Mouse (Mus musculus): ENCODE data around the gene Cblb. TPM values are rescaled to one million over a fixed set of nuclear protein-coding genes. Genes with fewer than 3 reads are reported as not detected.

The Cblb gene
- total RNA-seq, 2 experiments from 2014 or later, result 10.2 to 19.9 TPM

- no peak for ATAC-seq (replicated peaks; ENCODE audit: low FRiP score, low TSS enrichment, poor library complexity, severe bottlenecking)
These were observed 3.3 kb downstream of the Cblb start for GRCm38 (mm10) chr16:52034356-52034755.

- no peak for ATAC-seq (replicated peaks; ENCODE audit: low FRiP score, low TSS enrichment, poor library complexity, severe bottlenecking)
These were observed 5.3 kb downstream of the Cblb start for GRCm38 (mm10) chr16:52036295-52036694.

- ATAC-seq (replicated peaks; ENCODE audit: low FRiP score, low TSS enrichment, poor library complexity, severe bottlenecking), result no peak
These were observed 7.3 kb downstream of the Cblb start for GRCm38 (mm10) chr16:52038283-52038682.

GRCm38 (mm10) chr16:52038821-52039220 is 7.8 kb downstream of the Cblb start:
- no peak for ATAC-seq (replicated peaks; ENCODE audit: low FRiP score, low TSS enrichment, poor library complexity, severe bottlenecking)

GRCm38 (mm10) chr16:52040937-52041336 is 9.9 kb downstream of the Cblb start:
- no peak for ATAC-seq (replicated peaks; ENCODE audit: low FRiP score, low TSS enrichment, poor library complexity, severe bottlenecking)

- no peak for ATAC-seq (replicated peaks; ENCODE audit: low FRiP score, low TSS enrichment, poor library complexity, severe bottlenecking)
These were observed 11.8 kb downstream of the Cblb start for GRCm38 (mm10) chr16:52042667-52043379.

GRCm38 (mm10) chr16:52043380-52044117 is 12.5 kb downstream of the Cblb start:
- no peak for ATAC-seq (replicated peaks; ENCODE audit: low FRiP score, low TSS enrichment, poor library complexity, severe bottlenecking)

- ATAC-seq (replicated peaks; ENCODE audit: low FRiP score, low TSS enrichment, poor library complexity, severe bottlenecking), result no peak
These were observed 13.5 kb downstream of the Cblb start for GRCm38 (mm10) chr16:52044518-52044917.

GRCm38 (mm10) chr16:52044985-52045384 is 14.0 kb downstream of the Cblb start:
- ATAC-seq (replicated peaks; ENCODE audit: low FRiP score, low TSS enrichment, poor library complexity, severe bottlenecking), result peak; percentile 82

- ATAC-seq (replicated peaks; ENCODE audit: low FRiP score, low TSS enrichment, poor library complexity, severe bottlenecking), result no peak
These were observed 15.4 kb downstream of the Cblb start for GRCm38 (mm10) chr16:52046464-52046863.

- ATAC-seq (replicated peaks; ENCODE audit: low FRiP score, low TSS enrichment, poor library complexity, severe bottlenecking), result no peak
These were observed 20.1 kb downstream of the Cblb start for GRCm38 (mm10) chr16:52051106-52051505.

- ATAC-seq (replicated peaks; ENCODE audit: low FRiP score, low TSS enrichment, poor library complexity, severe bottlenecking), result no peak
These were observed 21.7 kb downstream of the Cblb start for GRCm38 (mm10) chr16:52052734-52053133.

GRCm38 (mm10) chr16:52055236-52055635 is 24.2 kb downstream of the Cblb start:
- ATAC-seq (replicated peaks; ENCODE audit: low FRiP score, low TSS enrichment, poor library complexity, severe bottlenecking), result no peak

GRCm38 (mm10) chr16:52056164-52056563 is 25.1 kb downstream of the Cblb start:
- no peak for ATAC-seq (replicated peaks; ENCODE audit: low FRiP score, low TSS enrichment, poor library complexity, severe bottlenecking)

- no peak for ATAC-seq (replicated peaks; ENCODE audit: low FRiP score, low TSS enrichment, poor library complexity, severe bottlenecking)
These were observed 26.3 kb downstream of the Cblb start for GRCm38 (mm10) chr16:52057335-52057734.

- ATAC-seq (replicated peaks; ENCODE audit: low FRiP score, low TSS enrichment, poor library complexity, severe bottlenecking), result peak; percentile 32; the same call in 1 of the 2 replicates
These were observed 28.5 kb downstream of the Cblb start for GRCm38 (mm10) chr16:52059535-52059934.

- peak; percentile 70 for ATAC-seq (replicated peaks; ENCODE audit: low FRiP score, low TSS enrichment, poor library complexity, severe bottlenecking)
These were observed 29.2 kb downstream of the Cblb start for GRCm38 (mm10) chr16:52060100-52060719.

GRCm38 (mm10) chr16:52061015-52061481 is 30.0 kb downstream of the Cblb start:
- peak; percentile 82 for ATAC-seq (replicated peaks; ENCODE audit: low FRiP score, low TSS enrichment, poor library complexity, severe bottlenecking)

GRCm38 (mm10) chr16:52064309-52065105 is 33.5 kb downstream of the Cblb start:
- ATAC-seq (replicated peaks; ENCODE audit: low FRiP score, low TSS enrichment, poor library complexity, severe bottlenecking), result no peak
